Mouse (Mus musculus): ENCODE measurements around the gene Tmod4. TPM values are rescaled to one million over a fixed set of nuclear protein-coding genes. Genes with fewer than 3 reads are reported as not detected.

Tmod4 gene
- total RNA-seq, 1 experiment from 2014 or later = not detected

GRCm38 (mm10) chr3:95161618-95162344, 37.5 kb downstream of the Tmod4 start:
- no peak for ATAC-seq (replicated peaks in 1 of 2; ENCODE audit: insufficient read depth in 1 of 2, low FRiP score in 2 of 2, low TSS enrichment in 1 of 2, low read depth in 1 of 2, poor library complexity in 2 of 2, severe bottlenecking in 2 of 2)

DNA sequence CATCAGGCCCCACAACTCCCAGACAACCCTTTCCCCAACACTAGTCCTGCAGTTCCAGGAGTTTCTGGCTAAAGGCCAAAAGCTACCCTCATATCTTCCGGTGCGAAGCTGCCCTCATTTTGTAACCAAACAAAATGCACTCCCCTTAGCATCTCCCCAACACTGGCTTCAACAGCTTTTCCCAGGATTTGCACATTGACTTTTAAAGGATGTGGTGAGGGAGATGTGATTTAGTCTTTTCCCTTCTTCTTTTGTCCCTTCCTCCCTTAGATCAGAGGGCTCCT, 38.0 kb downstream of the Tmod4 start:
- no peak for ATAC-seq (replicated peaks in 1 of 2; ENCODE audit: insufficient read depth in 1 of 2, low FRiP score in 2 of 2, low TSS enrichment in 1 of 2, low read depth in 1 of 2, poor library complexity in 2 of 2, severe bottlenecking in 2 of 2)

GRCm38 (mm10) chr3:95163419-95164255, 39.4 kb downstream of the Tmod4 start:
- no peak for ATAC-seq (replicated peaks in 1 of 2; ENCODE audit: insufficient read depth in 1 of 2, low FRiP score in 2 of 2, low TSS enrichment in 1 of 2, low read depth in 1 of 2, poor library complexity in 2 of 2, severe bottlenecking in 2 of 2)

DNA sequence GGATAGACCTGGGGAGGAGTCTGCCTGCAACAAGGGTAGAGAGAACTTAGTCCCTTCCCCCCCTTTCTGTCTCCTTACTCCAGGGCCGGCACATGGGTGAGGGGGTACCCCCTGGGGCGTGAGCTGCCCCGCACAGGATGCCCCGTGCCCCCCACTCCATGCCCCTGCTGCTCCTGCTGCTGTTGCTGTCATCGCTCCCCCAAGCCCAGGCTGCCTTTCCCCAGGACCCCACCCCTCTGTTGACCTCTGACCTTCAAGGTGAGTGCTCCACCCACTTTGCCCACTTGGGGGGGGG, 39.9 kb downstream of the Tmod4 start:
- ATAC-seq (replicated peaks in 1 of 2; ENCODE audit: insufficient read depth in 1 of 2, low FRiP score in 2 of 2, low TSS enrichment in 1 of 2, low read depth in 1 of 2, poor library complexity in 2 of 2, severe bottlenecking in 2 of 2) = no peak

DNA sequence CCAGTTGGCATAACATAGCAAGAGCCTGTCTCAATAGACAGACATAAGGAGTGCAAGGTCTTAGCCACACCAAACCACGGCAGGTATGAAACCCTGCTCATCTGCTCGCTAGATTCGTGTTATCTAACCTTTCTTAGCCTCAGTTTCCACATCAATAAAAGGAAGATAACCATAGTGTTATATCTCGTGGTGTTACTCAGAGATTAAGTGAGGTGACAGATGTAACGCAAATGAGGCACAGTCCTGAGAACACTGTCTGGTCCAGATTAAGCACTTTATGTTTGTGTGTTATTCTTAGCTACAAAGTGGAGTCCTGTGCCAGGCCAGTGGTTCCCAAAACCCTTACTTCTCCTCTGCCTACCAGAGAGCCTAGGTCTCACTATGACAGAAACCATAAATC, 40.6 kb downstream of the Tmod4 start:
- ATAC-seq (replicated peaks in 1 of 2; ENCODE audit: insufficient read depth in 1 of 2, low FRiP score in 2 of 2, low TSS enrichment in 1 of 2, low read depth in 1 of 2, poor library complexity in 2 of 2, severe bottlenecking in 2 of 2) = no peak

GRCm38 (mm10) chr3:95169996-95170395, 45.7 kb downstream of the Tmod4 start:
- ATAC-seq (replicated peaks in 1 of 2; ENCODE audit: insufficient read depth in 1 of 2, low FRiP score in 2 of 2, low TSS enrichment in 1 of 2, low read depth in 1 of 2, poor library complexity in 2 of 2, severe bottlenecking in 2 of 2) = no peak

DNA sequence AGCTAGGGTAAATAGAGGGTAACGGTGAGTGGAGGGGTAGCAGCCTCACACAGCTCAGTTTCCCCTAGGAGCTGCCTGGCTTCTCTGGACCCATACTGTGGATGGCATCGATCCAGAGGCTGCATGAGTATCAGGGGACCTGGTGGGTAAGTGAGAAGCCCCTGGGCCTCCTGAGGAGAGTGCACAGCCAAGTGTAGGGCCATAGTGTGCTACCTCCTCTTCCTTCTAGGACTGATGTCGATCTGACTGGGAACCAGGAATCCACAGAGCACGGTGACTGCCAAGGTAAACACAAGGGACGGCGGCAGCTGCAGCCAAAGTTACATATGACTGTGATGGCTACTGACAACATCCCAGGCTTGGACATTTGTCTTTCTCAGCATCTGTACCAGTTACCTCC, 46.8 kb downstream of the Tmod4 start:
- ATAC-seq (replicated peaks in 1 of 2; ENCODE audit: insufficient read depth in 1 of 2, low FRiP score in 2 of 2, low TSS enrichment in 1 of 2, low read depth in 1 of 2, poor library complexity in 2 of 2, severe bottlenecking in 2 of 2) = no peak

- ATAC-seq (replicated peaks in 1 of 2; ENCODE audit: insufficient read depth in 1 of 2, low FRiP score in 2 of 2, low TSS enrichment in 1 of 2, low read depth in 1 of 2, poor library complexity in 2 of 2, severe bottlenecking in 2 of 2) = no peak
Observed at GRCm38 (mm10) chr3:95172526-95173255, 48.4 kb downstream of the Tmod4 start.

DNA sequence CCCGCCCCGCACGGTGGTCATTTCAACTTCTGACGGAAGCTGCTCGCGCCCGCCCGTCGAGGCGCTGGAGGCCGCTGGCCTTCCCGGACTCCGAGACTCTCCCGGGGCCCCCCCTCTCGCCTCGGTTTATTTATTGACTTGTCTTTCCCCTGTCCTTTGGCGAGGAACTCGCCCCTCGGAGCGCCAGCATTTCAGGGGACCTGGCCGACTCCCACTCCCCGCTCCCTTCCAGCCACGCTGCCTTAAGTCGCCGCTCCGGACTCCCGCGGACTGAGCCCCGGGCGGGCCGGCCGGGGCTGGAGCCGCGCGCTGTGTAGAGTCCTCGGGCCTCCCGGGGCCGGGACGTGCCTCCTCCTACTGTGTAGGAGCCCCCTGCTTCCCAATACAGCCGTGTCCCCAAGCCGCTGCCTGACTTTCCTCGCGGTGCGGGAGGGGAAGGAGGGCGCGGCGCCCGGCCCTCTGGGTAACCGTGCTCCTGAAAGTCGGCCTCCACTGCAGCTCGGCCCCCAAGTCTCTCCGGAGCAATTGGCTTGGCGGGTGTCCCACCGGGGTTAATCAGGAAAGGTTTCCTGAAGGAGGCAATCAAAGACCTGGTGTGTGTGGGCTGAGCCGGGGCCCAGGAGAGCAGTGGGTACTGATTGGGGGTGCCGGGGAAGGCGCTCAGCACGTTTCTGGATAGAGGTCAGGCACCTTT, 49.1 kb downstream of the Tmod4 start:
- ATAC-seq (replicated peaks in 1 of 2; ENCODE audit: insufficient read depth in 1 of 2, low FRiP score in 2 of 2, low TSS enrichment in 1 of 2, low read depth in 1 of 2, poor library complexity in 2 of 2, severe bottlenecking in 2 of 2) = peak in 1 of 2 experiments; percentile 10; a peak in 1 of 4 replicates

- ATAC-seq (replicated peaks in 1 of 2; ENCODE audit: insufficient read depth in 1 of 2, low FRiP score in 2 of 2, low TSS enrichment in 1 of 2, low read depth in 1 of 2, poor library complexity in 2 of 2, severe bottlenecking in 2 of 2) = peak; percentile 77 to 84
Observed at GRCm38 (mm10) chr3:95174011-95174592, 49.8 kb downstream of the Tmod4 start.

DNA sequence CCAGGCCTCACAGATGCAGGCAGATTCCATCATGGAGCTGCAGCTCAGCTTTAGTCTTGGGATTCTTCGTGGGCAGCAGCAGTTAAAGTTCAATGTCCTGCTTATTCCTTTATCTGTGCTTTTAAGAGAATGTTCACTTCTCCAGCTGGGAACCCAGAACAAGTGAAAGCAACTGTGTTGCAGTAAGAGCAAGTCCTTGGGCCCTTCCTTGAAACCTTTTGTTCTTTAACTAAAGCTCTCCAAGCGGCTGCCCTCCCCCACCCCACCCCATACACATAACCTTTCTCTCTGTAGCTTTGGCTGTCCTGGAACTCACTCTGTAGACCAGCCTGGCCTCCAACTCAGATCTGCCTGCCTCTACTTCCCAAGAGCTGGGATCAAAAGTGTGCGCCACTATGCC, 52.2 kb downstream of the Tmod4 start:
- ATAC-seq (replicated peaks in 1 of 2; ENCODE audit: insufficient read depth in 1 of 2, low FRiP score in 2 of 2, low TSS enrichment in 1 of 2, low read depth in 1 of 2, poor library complexity in 2 of 2, severe bottlenecking in 2 of 2) = no peak

- no peak for ATAC-seq (replicated peaks in 1 of 2; ENCODE audit: insufficient read depth in 1 of 2, low FRiP score in 2 of 2, low TSS enrichment in 1 of 2, low read depth in 1 of 2, poor library complexity in 2 of 2, severe bottlenecking in 2 of 2)
Observed at GRCm38 (mm10) chr3:95177583-95177982, 53.3 kb downstream of the Tmod4 start.

Other genes with a start within 250 kb of the Tmod4 start
- gene Psmb4, start 237.5 kb upstream of the Tmod4 start, total RNA-seq (2017) = 170 and 200 TPM in 2 replicates
- gene Selenbp1, start 191.4 kb upstream of the Tmod4 start, total RNA-seq (2017) = 40.0 and 49.6 TPM in 2 replicates
- gene Rfx5, start 170.4 kb upstream of the Tmod4 start, total RNA-seq (2017) = 28.1 and 39.0 TPM in 2 replicates
- gene Pi4kb, start 149.7 kb upstream of the Tmod4 start, total RNA-seq (2017) = 28.3 and 34.2 TPM in 2 replicates
- 26.6 and 29.0 TPM in 2 replicates for gene Zfp687, start 109.0 kb upstream of the Tmod4 start, total RNA-seq (2017)
- 164 and 233 TPM in 2 replicates for gene Psmd4, start 81.9 kb upstream of the Tmod4 start, total RNA-seq (2017)
- gene Pip5k1a, start 17.5 kb upstream of the Tmod4 start, total RNA-seq (2017) = 20.9 and 23.1 TPM in 2 replicates
- 63.2 and 229 TPM in 2 replicates for gene Vps72, start 13.5 kb upstream of the Tmod4 start, total RNA-seq (2017)
- gene Scnm1, start 9.5 kb downstream of the Tmod4 start, total RNA-seq (2017) = 96.4 and 116 TPM in 2 replicates
- gene Lysmd1, start 9.6 kb downstream of the Tmod4 start, total RNA-seq (2017) = 8.6 and 10.4 TPM in 2 replicates
- 15.2 and 16.3 TPM in 2 replicates for gene Tnfaip8l2, start 17.9 kb downstream of the Tmod4 start, total RNA-seq (2017)
- gene Sema6c, start 36.0 kb downstream of the Tmod4 start, total RNA-seq (2017) = 0.31 and 1.3 TPM in 2 replicates
- 51.7 and 52.8 TPM in 2 replicates for gene Gabpb2, start 93.4 kb downstream of the Tmod4 start, total RNA-seq (2017)
- gene Cdc42se1, start 104.3 kb downstream of the Tmod4 start, total RNA-seq (2017) = 60.3 and 67.5 TPM in 2 replicates
- 8.2 and 13.0 TPM in 2 replicates for gene Mllt11, start 107.7 kb downstream of the Tmod4 start, total RNA-seq (2017)
- 1.6 and 2.3 TPM in 2 replicates for gene Gm128, start 117.1 kb downstream of the Tmod4 start, total RNA-seq (2017)
- not detected in 2 replicates for gene Bnipl, start 126.7 kb downstream of the Tmod4 start, total RNA-seq (2017)
- gene Mindy1, start 156.9 kb downstream of the Tmod4 start, total RNA-seq (2017) = 42.4 and 45.4 TPM in 2 replicates
- gene Prune1, start 157.6 kb downstream of the Tmod4 start, total RNA-seq (2017) = 9.8 and 11.7 TPM in 2 replicates
- 8.0 and 9.9 TPM in 2 replicates for gene Anxa9, start 182.7 kb downstream of the Tmod4 start, total RNA-seq (2017)
- gene Cers2, start 190.3 kb downstream of the Tmod4 start, total RNA-seq (2017) = 103 and 119 TPM in 2 replicates
- gene Setdb1, start 232.7 kb downstream of the Tmod4 start, total RNA-seq (2017) = 37.0 and 46.7 TPM in 2 replicates

Measured in hematopoietic stem cell, adult 5-6 weeks (primary cell).